Mouse (Mus musculus) liver, embryonic 14.5 days (tissue): ENCODE data around the gene Cnrip1. TPM values are rescaled to one million over a fixed set of nuclear protein-coding genes. Genes with fewer than 3 reads are reported as not detected.

ENCODE experiments used
- ATAC-seq: fragments of 200-750 bp; cut with Nextera tagmentation; 2 replicates; pipeline ENCODE4 v1.8.0; 2017; ENCODE audit warnings: moderate number of reproducible peaks, mild to moderate bottlenecking, moderate library complexity; ENCODE audit not compliant: insufficient read depth
- DNase-seq, 3 experiments: peaks; one replicate each; pipeline ENCODE4 v3.0.0-alpha.2; 2012 to 2013; ENCODE audit warnings: low read depth in 3 of 3, low spot score in 3 of 3
- H3K27ac ChIP-seq: fragments of 300-500 bp; sonication (generic); 2 replicates; pipeline ENCODE4 v1.5.1; 2014; ENCODE audit warnings: moderate library complexity, mild to moderate bottlenecking, control low read depth, inconsistent platforms
- H3K27me3 ChIP-seq: fragments of 300-500 bp; sonication (generic); 2 replicates; pipeline ENCODE4 v1.6.1; 2014; ENCODE audit warnings: mild to moderate bottlenecking, low read length, moderate library complexity; ENCODE audit not compliant: control insufficient read depth, insufficient read depth
- H3K36me3 ChIP-seq: fragments of 300-500 bp; sonication (generic); replicated peaks from 2 replicates; pipeline ENCODE4 v1.6.1; 2014; ENCODE audit warnings: low read depth; ENCODE audit not compliant: control insufficient read depth, insufficient read depth
- H3K4me1 ChIP-seq, 2 experiments: fragments of 200-500 bp in 1 of 2; fragments of 300-500 bp in 1 of 2; sonication (generic) in 1 of 2; replicated peaks; 2 replicates each; pipeline ENCODE4 v1.6.1; 2012 to 2014; ENCODE audit warnings: antibody characterized with exemption in 1 of 2, inconsistent platforms in 1 of 2, low read length in 1 of 2; ENCODE audit not compliant: control insufficient read depth in 2 of 2, insufficient read depth in 2 of 2
- H3K4me2 ChIP-seq: fragments of 300-500 bp; sonication (generic); 2 replicates; pipeline ENCODE4 v1.6.1; 2014; ENCODE audit warnings: low read depth, mild to moderate bottlenecking, control low read depth, moderate library complexity
- H3K4me3 ChIP-seq, 2 experiments: fragments of 200-500 bp in 1 of 2; fragments of 300-500 bp in 1 of 2; sonication (generic) in 1 of 2; 2 replicates each; pipeline ENCODE4 v1.5.1; 2012 to 2014; ENCODE audit warnings: low read depth in 2 of 2, low read length in 2 of 2, mild to moderate bottlenecking in 2 of 2, control low read depth in 1 of 2, inconsistent platforms in 1 of 2, moderate library complexity in 1 of 2; ENCODE audit not compliant: insufficient read depth in 1 of 2
- H3K9ac ChIP-seq: fragments of 300-500 bp; sonication (generic); replicated peaks from 2 replicates; pipeline ENCODE4 v1.6.1; 2014; ENCODE audit warnings: mild to moderate bottlenecking, control low read depth, moderate library complexity
- H3K9me3 ChIP-seq: fragments of 300-500 bp; sonication (generic); 2 replicates; pipeline ENCODE4 v1.6.1; 2016; ENCODE audit warnings: low read length, mixed read lengths; ENCODE audit not compliant: control insufficient read depth
- CTCF ChIP-seq: IDR thresholded peaks from 2 replicates; pipeline ENCODE4 v1.5.1; 2016; ENCODE audit warnings: antibody characterized with exemption, low read depth, control low read depth
- EP300 ChIP-seq: IDR thresholded peaks from 2 replicates; pipeline ENCODE4 v1.6.1; 2016; ENCODE audit warnings: antibody characterized with exemption, low read depth
- WGBS: fragments of 180-500 bp; shearing (Covaris S2); extraction: QIAGEN DNeasy Blood & Tissue Kit; methylation state at CpG from one replicate; pipeline ENCODE4 v1.1.7; 2014; ENCODE audit not compliant: insufficient replicate concordance; 5-methylcytosine and 5-hydroxymethylcytosine counted together
- polyA plus RNA-seq, 2 experiments: library from polyadenylated mRNA; depleted of rRNA in 1 of 2; stranded (reverse) in 1 of 2; unstranded in 1 of 2; fragments of >200 nt; fragmentation: Nextera tagmentation in 1 of 2; extraction: Ambion mirVana in 1 of 2; gene quantifications; 2 replicates each; pipeline versions ENCODE4 v1.2.1 to v1.2.3; 2012 to 2014

The Cnrip1 gene
- polyA plus RNA-seq, 2 experiments, result 2.0 to 2.5 TPM

GRCm38 (mm10) chr11:17007517-17008173 lies 43.7 kb upstream of the Cnrip1 start:
- H3K4me1 ChIP-seq, result peaks cover 0 to 14% of the 10 kb centered on the region in 2 experiments; a peak in 2 of 4 replicates
- H3K27ac ChIP-seq, result no peak overlapping the region
- no peak for ATAC-seq
- H3K9me3 ChIP-seq, result no peaks in the 10 kb centered on the region
- H3K4me3 ChIP-seq, result peak overlapping the region; percentile 10 to 33; a peak in 2 of 4 replicates
- H3K9ac ChIP-seq, result no peak overlapping the region
- H3K4me2 ChIP-seq, result peak overlapping the region; percentile 6; the same call in 1 of the 2 replicates
- TF ChIP-seq EP300, result no peak
- TF ChIP-seq CTCF, result no peak
- no peak for DNase-seq
- no peaks in the 10 kb centered on the region for H3K36me3 ChIP-seq
- WGBS, result 35% methylated on average over 5 of the region's 5 CpGs
- H3K27me3 ChIP-seq, result no peaks in the 10 kb centered on the region

- no peak for TF ChIP-seq EP300
- Histone ChIP-seq H3K27ac (no peak overlapping the region), H3K9ac (no peak overlapping the region), H3K9me3 (no peaks in the 10 kb centered on the region), H3K4me1 (peaks cover 0 to 10% of the 10 kb centered on the region in 2 experiments; a peak in 2 of 4 replicates), H3K4me3 (peak overlapping the region in 1 of 2 experiments; percentile 46; a peak in 2 of 4 replicates), H3K27me3 (no peaks in the 10 kb centered on the region), H3K4me2 (0 out of 2 replicates have a peak overlapping the region, but pooled peaks have one; percentile 6), H3K36me3 (no peaks in the 10 kb centered on the region)
- ATAC-seq (peak; percentile 33; the same call in 1 of the 2 replicates), DNase-seq (peak in 1 of 3 experiments; percentile 43)
- 14% methylated on average over 7 of the region's 7 CpGs for whole genome bisulfite sequencing
Observed at GRCm38 (mm10) chr11:17008498-17008941, 42.9 kb upstream of the Cnrip1 start.

GRCm38 (mm10) chr11:17012948-17013347 lies 38.4 kb upstream of the Cnrip1 start:
- Histone ChIP-seq H3K9ac (no peak overlapping the region), H3K4me1 (no peaks in the 10 kb centered on the region), H3K27me3 (no peaks in the 10 kb centered on the region), H3K4me2 (no peak overlapping the region), H3K36me3 (no peaks in the 10 kb centered on the region), H3K4me3 (no peak overlapping the region), H3K9me3 (no peaks in the 10 kb centered on the region), H3K27ac (no peak overlapping the region)
- TF ChIP-seq CTCF (no peak; the same call in 1 of the 2 replicates), EP300 (no peak)
- ATAC-seq (no peak), DNase-seq (no peak)

- Histone ChIP-seq H3K36me3 (no peaks in the 10 kb centered on the region), H3K27me3 (no peaks in the 10 kb centered on the region), H3K9ac (no peak overlapping the region), H3K27ac (no peak overlapping the region), H3K4me2 (no peak overlapping the region), H3K4me3 (no peak overlapping the region), H3K4me1 (no peaks in the 10 kb centered on the region), H3K9me3 (no peaks in the 10 kb centered on the region)
- WGBS, result 66% methylated on average over 7 of the region's 7 CpGs
- ATAC-seq (no peak), DNase-seq (no peak)
- TF ChIP-seq CTCF (peak; percentile 47; the same call in 1 of the 2 replicates), EP300 (no peak)
Observed at GRCm38 (mm10) chr11:17019328-17019727, 32.1 kb upstream of the Cnrip1 start.

GRCm38 (mm10) chr11:17023206-17023605 lies 28.2 kb upstream of the Cnrip1 start:
- 74% methylated on average over 6 of the region's 6 CpGs for WGBS
- H3K36me3 ChIP-seq, result no peaks in the 10 kb centered on the region
- H3K4me1 ChIP-seq, result no peaks in the 10 kb centered on the region

More at GRCm38 (mm10) chr11:17023206-17023605, 28.2 kb upstream of the Cnrip1 start:
- no peak for DNase-seq
- no peaks in the 10 kb centered on the region for H3K9me3 ChIP-seq
- H3K4me3 ChIP-seq, result no peak overlapping the region
- no peak overlapping the region for H3K27ac ChIP-seq
- no peak overlapping the region for H3K4me2 ChIP-seq
- no peaks in the 10 kb centered on the region for H3K27me3 ChIP-seq
- TF ChIP-seq CTCF (no peak), EP300 (no peak)
- H3K9ac ChIP-seq, result no peak overlapping the region
- no peak for ATAC-seq
